Mouse (Mus musculus) MEL (cell line): ENCODE results near the gene Tmem50a.

Experiments used
- CTCF ChIP-seq, 3 experiments: IDR thresholded peaks in 2 of 3; conservative IDR thresholded peaks in 1 of 3; 2 replicates each; pipeline ENCODE4 v1.5.1; 2011 to 2012; ENCODE audit warnings: low read length in 3 of 3, low read depth in 2 of 3, mild to moderate bottlenecking in 2 of 3, improper control_type of control experiment in 1 of 3, inconsistent platforms in 1 of 3, mixed read lengths in 1 of 3, moderate library complexity in 1 of 3; ENCODE audit not compliant: control insufficient read depth in 1 of 3, insufficient read depth in 1 of 3, poor library complexity in 1 of 3, severe bottlenecking in 1 of 3
- EP300 ChIP-seq, 2 experiments: IDR thresholded peaks; 2 replicates each; pipeline ENCODE4 v1.6.1; 2011; ENCODE audit warnings: improper control_type of control experiment in 2 of 2, low read length in 2 of 2, low read depth in 1 of 2, mild to moderate bottlenecking in 1 of 2
- SMC3 ChIP-seq: IDR thresholded peaks from 2 replicates; pipeline ENCODE4 v1.6.1; 2011; ENCODE audit warnings: low read depth, low read length, improper control_type of control experiment

DNA sequence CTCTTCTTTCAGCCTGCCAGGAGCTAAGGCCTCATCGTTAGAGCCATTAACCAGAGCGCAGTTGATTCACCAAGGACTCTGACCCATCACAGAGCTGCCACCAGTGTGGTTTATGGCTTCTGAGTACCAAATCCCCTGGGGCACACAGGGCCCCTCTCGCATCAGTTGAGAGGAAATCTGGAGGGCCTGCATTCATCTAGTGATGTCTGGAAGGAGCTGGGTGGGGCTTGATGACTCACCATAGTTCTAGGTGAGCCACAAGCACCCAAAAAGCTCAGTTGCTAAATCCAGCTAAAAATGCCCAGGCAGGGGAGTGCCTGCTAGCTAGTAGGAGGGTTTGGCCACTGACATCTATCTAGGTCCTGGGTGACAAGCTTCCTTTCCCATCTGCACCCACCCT, 41.0 kb upstream of the Tmem50a start:
- TF ChIP-seq CTCF (IDR thresholded peaks at IDR 0.05 in 2 of 3, conservative IDR thresholded peaks at IDR 0.05 in 1 of 3; ENCODE audit: control insufficient read depth in 1 of 3, insufficient read depth in 1 of 3, low read depth in 2 of 3, low read length in 3 of 3, poor library complexity in 1 of 3, severe bottlenecking in 1 of 3) (no peak), EP300 (IDR thresholded peaks at IDR 0.05; ENCODE audit: low read depth in 1 of 2, low read length in 2 of 2) (no peak), SMC3 (no peak)
